Mouse (Mus musculus): ENCODE results near the gene Wdr82. TPM values are rescaled to one million over a fixed set of nuclear protein-coding genes. Genes with fewer than 3 reads are reported as not detected.

The Wdr82 gene
- total and polyA plus RNA-seq, 3 experiments = 15.1 to 103 (median 92.0) TPM

DNA sequence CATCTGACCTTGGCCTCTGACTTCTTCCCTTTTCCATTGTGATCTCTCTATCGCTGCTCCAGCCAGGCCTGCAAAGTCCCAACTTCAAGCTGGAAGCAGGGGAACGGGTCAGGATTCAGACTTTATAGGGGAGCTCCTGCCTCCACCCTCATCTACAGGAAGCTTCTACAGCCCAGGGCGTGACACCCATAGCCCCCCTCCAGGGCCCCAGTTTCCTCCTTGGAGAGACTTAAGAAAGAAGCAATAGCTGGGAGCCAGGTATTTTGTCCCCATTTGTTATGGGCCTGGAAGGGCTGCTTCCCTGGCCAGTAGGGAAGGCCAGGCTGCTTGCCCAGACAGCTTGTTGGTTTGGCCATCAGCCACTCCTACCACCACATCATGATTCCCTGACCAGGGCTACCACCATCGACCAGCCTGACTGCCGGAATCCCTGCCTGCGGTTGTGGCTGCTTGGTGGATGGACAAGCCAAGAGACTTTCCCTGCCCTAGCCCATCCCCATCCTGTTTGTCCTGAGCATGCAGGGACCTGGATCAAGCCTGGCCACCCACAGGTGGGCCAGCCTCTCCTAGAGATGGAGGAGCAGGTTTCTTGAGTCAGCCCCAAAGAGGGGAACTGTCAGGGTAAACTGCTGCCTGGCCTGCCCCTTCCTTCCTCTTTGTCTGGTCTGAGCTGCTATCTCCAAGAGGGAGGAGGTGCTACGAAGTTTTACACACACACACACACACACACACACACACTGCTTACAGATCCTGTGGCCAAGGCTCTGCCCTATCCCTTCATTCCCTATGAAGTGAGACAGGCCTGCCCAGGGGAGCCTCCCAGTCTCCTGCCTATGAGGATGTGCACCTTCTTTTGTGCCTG is 33.5 kb downstream of the Wdr82 start:
- ATAC-seq (ENCODE audit: extremely low read depth, insufficient number of reproducible peaks, low FRiP score, poor library complexity, severe bottlenecking) (no peak), DNase-seq (ENCODE audit: low spot score) (peak; percentile 52)
- no peaks in the 10 kb centered on the region for H3K9me3 ChIP-seq (replicated peaks)
- peaks cover 46% of the 10 kb centered on the region for H3K36me3 ChIP-seq (replicated peaks)
- H3K4me1 ChIP-seq (ENCODE audit: insufficient read depth, low read depth, low read length) = peaks cover 69% of the 10 kb centered on the region
- TF ChIP-seq TAL1 (conservative IDR thresholded peaks at IDR 0.05; ENCODE audit: low read depth, low read length) (no peak), POLR2AphosphoS5 (IDR thresholded peaks at IDR 0.05; ENCODE audit: insufficient replicate concordance, low read depth, low read length) (no peak), GATA2 (IDR thresholded peaks at IDR 0.05; ENCODE audit: borderline replicate concordance, low read depth, low read length) (no peak), CTCF (IDR thresholded peaks at IDR 0.05; ENCODE audit: low read depth, low read length) (no peak)
- H3K4me3 ChIP-seq (ENCODE audit: low read depth, low read length) = peak overlapping the region; percentile 83; the same call in 1 of the 2 replicates
- H3K27me3 ChIP-seq (ENCODE audit: insufficient read depth, low read length) = no peaks in the 10 kb centered on the region

- peaks cover 55% of the 10 kb centered on the region for H3K4me1 ChIP-seq (ENCODE audit: insufficient read depth, low read depth, low read length)
- DNase-seq (ENCODE audit: low spot score) = no peak
- H3K4me3 ChIP-seq (ENCODE audit: low read depth, low read length) = no peak overlapping the region
Measured at GRCm38 (mm10) chr9:106205713-106206290, 35.1 kb downstream of the Wdr82 start.

GRCm38 (mm10) chr9:106206515-106206914 is 35.8 kb downstream of the Wdr82 start:
- Histone ChIP-seq H3K4me1 (ENCODE audit: insufficient read depth, low read depth, low read length) (peaks cover 54% of the 10 kb centered on the region), H3K4me3 (ENCODE audit: low read depth, low read length) (no peak overlapping the region), H3K36me3 (replicated peaks) (peaks cover 65% of the 10 kb centered on the region), H3K27me3 (ENCODE audit: insufficient read depth, low read length) (no peaks in the 10 kb centered on the region), H3K9me3 (replicated peaks) (no peaks in the 10 kb centered on the region)
- no peak for ATAC-seq (ENCODE audit: extremely low read depth, insufficient number of reproducible peaks, low FRiP score, poor library complexity, severe bottlenecking)
- no peak for DNase-seq (ENCODE audit: low spot score)
- no peak for TF ChIP-seq GATA2 (IDR thresholded peaks at IDR 0.05; ENCODE audit: borderline replicate concordance, low read depth, low read length)

More at GRCm38 (mm10) chr9:106205713-106206290, 35.1 kb downstream of the Wdr82 start:
- Histone ChIP-seq H3K36me3 (replicated peaks) (peaks cover 58% of the 10 kb centered on the region), H3K27me3 (ENCODE audit: insufficient read depth, low read length) (no peaks in the 10 kb centered on the region), H3K9me3 (replicated peaks) (no peaks in the 10 kb centered on the region)
- TF ChIP-seq GATA1 (IDR thresholded peaks at IDR 0.05; ENCODE audit: borderline replicate concordance, low read length) (no peak), CTCF (IDR thresholded peaks at IDR 0.05; ENCODE audit: low read depth, low read length) (no peak), TAL1 (conservative IDR thresholded peaks at IDR 0.05; ENCODE audit: low read depth, low read length) (no peak), GATA2 (IDR thresholded peaks at IDR 0.05; ENCODE audit: borderline replicate concordance, low read depth, low read length) (no peak), POLR2AphosphoS5 (IDR thresholded peaks at IDR 0.05; ENCODE audit: insufficient replicate concordance, low read depth, low read length) (no peak)
- ATAC-seq (ENCODE audit: extremely low read depth, insufficient number of reproducible peaks, low FRiP score, poor library complexity, severe bottlenecking) = no peak

DNA sequence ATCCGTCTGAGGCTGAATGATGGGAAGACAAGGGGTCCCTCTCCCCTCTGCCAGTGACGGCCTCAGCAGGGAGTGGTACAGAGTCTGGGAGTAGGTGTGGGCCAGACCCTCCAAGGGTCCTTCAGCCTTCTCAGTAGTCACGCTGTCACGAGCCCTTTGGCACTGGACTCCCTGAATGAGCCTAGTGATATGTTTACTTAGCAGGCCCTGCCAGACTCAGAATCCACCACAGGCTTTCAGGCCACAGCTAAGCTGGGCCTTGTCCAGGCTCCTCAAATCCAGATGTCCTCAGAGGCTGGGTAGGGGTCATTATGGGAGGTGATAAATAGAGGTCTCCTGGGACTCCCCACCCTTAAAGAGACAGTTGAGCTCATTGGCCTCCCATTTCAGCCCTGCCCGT is 37.5 kb downstream of the Wdr82 start:
- no peak for DNase-seq (ENCODE audit: low spot score)

DNA sequence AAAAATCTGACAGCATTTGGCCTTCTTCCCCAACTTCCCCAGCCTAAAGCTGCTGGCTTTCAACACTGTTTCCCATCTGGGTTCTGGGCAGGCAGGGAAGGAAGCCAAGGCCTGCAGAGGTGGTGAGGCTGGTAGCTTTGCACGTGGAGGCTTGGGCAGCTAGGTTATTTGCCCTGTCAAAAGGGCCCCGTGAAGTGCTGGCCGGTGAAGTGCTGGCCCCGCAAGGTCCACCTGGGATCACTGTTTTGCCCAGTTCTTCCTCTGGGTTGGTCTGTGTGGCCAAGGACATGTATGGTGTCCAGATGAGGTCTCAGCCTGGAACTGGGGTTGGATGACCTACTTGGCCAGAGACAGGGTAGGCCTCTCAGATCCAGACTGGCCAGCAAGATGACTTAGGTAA is 39.2 kb downstream of the Wdr82 start:
- H3K4me3 ChIP-seq (ENCODE audit: low read depth, low read length) = no peak overlapping the region
- peaks cover 90% of the 10 kb centered on the region for H3K36me3 ChIP-seq (replicated peaks)
- DNase-seq (ENCODE audit: low spot score) = no peak
- TF ChIP-seq POLR2AphosphoS5 (IDR thresholded peaks at IDR 0.05; ENCODE audit: insufficient replicate concordance, low read depth, low read length) (no peak), GATA2 (IDR thresholded peaks at IDR 0.05; ENCODE audit: borderline replicate concordance, low read depth, low read length) (no peak), CTCF (IDR thresholded peaks at IDR 0.05; ENCODE audit: low read depth, low read length) (no peak), TAL1 (conservative IDR thresholded peaks at IDR 0.05; ENCODE audit: low read depth, low read length) (no peak), GATA1 (IDR thresholded peaks at IDR 0.05; ENCODE audit: borderline replicate concordance, low read length) (no peak)
- H3K9me3 ChIP-seq (replicated peaks) = no peaks in the 10 kb centered on the region
- H3K27me3 ChIP-seq (ENCODE audit: insufficient read depth, low read length) = no peaks in the 10 kb centered on the region
- ATAC-seq (ENCODE audit: extremely low read depth, insufficient number of reproducible peaks, low FRiP score, poor library complexity, severe bottlenecking) = no peak
- peaks cover 33% of the 10 kb centered on the region for H3K4me1 ChIP-seq (ENCODE audit: insufficient read depth, low read depth, low read length)

More for the DNA sequence above, 37.5 kb downstream of the Wdr82 start:
- Histone ChIP-seq H3K36me3 (replicated peaks) (peaks cover 82% of the 10 kb centered on the region), H3K4me1 (ENCODE audit: insufficient read depth, low read depth, low read length) (peaks cover 51% of the 10 kb centered on the region), H3K9me3 (replicated peaks) (no peaks in the 10 kb centered on the region), H3K4me3 (ENCODE audit: low read depth, low read length) (no peak overlapping the region), H3K27me3 (ENCODE audit: insufficient read depth, low read length) (no peaks in the 10 kb centered on the region)
- ATAC-seq (ENCODE audit: extremely low read depth, insufficient number of reproducible peaks, low FRiP score, poor library complexity, severe bottlenecking) = no peak
- TF ChIP-seq POLR2AphosphoS5 (IDR thresholded peaks at IDR 0.05; ENCODE audit: insufficient replicate concordance, low read depth, low read length) (no peak), GATA2 (IDR thresholded peaks at IDR 0.05; ENCODE audit: borderline replicate concordance, low read depth, low read length) (no peak), TAL1 (conservative IDR thresholded peaks at IDR 0.05; ENCODE audit: low read depth, low read length) (no peak), CTCF (IDR thresholded peaks at IDR 0.05; ENCODE audit: low read depth, low read length) (no peak), GATA1 (IDR thresholded peaks at IDR 0.05; ENCODE audit: borderline replicate concordance, low read length) (no peak)

- TF ChIP-seq POLR2AphosphoS5 (IDR thresholded peaks at IDR 0.05; ENCODE audit: insufficient replicate concordance, low read depth, low read length) = no peak
- no peak for DNase-seq (ENCODE audit: low spot score)
- no peak for ATAC-seq (ENCODE audit: extremely low read depth, insufficient number of reproducible peaks, low FRiP score, poor library complexity, severe bottlenecking)
- Histone ChIP-seq H3K27me3 (ENCODE audit: insufficient read depth, low read length) (no peaks in the 10 kb centered on the region), H3K4me3 (ENCODE audit: low read depth, low read length) (no peak overlapping the region), H3K9me3 (replicated peaks) (no peaks in the 10 kb centered on the region), H3K4me1 (ENCODE audit: insufficient read depth, low read depth, low read length) (peaks cover 23% of the 10 kb centered on the region), H3K36me3 (replicated peaks) (peaks cover 88% of the 10 kb centered on the region)
Measured at GRCm38 (mm10) chr9:106210853-106211609, 40.3 kb downstream of the Wdr82 start.

All from G1E (cell line).